Mouse (Mus musculus): ENCODE measurements at regions not wholly inside any gene's neighbourhood (a gene's known extent, or its start where the extent isn't known, plus 50 kb on each side); places are given as distances from the start of the nearest gene placed in this dataset.
A peak's percentile ranks its signal among the peaks of the same experiment; 100 is the strongest.
"Not testable (repeated sequence)": the region's sequence is repeated elsewhere in the genome, so short reads cannot be mapped to it uniquely, and the experiment has no call there.

DNA sequence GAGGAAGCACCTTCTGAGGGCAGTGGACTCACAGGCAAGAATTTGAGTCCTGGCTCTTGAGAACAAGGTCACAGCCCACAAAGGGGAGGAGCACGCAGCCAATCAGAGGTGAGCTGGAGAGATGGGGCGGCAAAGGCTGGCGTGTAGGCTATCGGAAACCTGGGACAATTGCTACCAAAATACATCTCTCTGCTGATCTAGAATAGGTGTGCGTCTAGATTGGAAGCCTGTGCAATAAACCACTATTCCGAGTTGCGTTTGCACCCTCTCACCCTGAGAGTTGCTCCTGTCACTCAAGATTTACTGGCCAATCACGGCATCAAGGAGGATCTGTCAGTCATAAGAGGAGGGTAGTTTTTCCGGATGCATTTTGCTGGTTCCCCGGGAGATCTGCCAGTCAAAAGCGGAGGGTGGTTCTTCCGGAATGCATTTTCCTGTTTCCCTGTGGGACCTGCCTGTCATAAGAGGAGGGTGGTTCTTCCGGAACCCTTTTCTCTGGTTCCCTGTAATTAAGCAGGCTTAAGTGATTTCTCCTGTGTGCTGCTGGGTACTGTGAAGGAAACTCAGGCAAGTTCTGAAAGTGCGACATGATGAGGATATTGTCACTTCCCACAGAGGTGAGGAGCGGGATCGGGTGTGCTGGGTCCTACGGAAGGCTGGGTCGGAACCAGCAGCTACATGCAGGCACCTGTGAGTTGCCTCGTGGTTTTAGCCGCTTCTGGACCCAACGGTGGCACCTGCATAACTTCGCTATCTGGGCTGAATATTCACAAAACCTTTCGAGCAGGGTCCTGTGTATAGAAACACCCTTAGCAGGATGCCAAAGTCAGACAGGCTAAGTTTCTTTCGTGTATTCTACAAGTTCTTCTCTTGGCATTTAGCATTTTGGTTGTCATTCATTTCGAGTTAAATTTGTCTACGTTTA, 112.6 kb upstream of the Zfp960 start:
- peak; percentile 83 for DNase-seq (ENCODE audit: low read depth)

DNA sequence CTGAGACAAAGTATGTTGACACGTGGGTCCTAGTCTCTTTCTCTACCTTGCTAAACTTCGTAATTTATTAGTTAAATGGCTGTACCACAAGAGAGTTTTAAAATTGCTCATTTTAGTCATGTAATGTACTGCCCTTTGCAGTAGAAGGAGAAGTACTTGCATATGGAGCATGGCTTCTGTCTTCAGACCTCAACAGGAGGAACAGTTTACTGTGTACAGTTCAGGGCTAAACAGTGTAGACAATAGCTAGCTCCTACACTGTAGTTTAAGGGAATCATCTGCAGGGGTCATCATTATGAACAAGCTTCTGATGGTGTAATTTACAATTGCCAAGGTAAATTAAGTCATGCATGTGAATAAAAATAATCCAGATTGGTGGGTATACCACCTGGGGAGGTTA, 111.8 kb upstream of the Zfp960 start:
- not testable (repeated sequence) for DNase-seq (ENCODE audit: low read depth)

DNA sequence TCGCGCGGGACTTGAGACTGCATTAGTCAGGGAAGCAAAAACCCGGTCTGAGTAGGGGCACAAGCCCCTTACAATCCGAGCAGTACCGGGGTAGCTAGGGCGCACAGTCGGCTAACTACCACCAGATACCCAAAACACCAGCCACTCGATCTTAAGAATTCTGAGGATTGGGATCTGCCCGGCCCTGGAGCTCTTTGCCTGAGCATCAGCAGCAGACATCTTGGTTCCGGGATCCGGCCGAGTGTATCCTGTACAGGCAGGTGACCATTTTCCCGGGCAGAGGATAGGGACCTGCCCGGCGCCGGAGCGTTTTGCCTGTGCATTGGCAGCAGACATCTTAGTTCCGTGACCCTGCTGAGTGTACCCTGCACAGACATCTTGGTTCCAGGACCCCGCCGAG, 66.7 kb upstream of the Zfp960 start:
- not testable (repeated sequence) for DNase-seq (ENCODE audit: low read depth)

GRCm38 (mm10) chr17:17004632-17005265, 59.2 kb upstream of the Zfp960 start:
- DNase-seq (ENCODE audit: low read depth), result peak; percentile 84

GRCm38 (mm10) chr17:17005267-17005666, 58.6 kb upstream of the Zfp960 start:
- peak; percentile 29 for DNase-seq (ENCODE audit: low read depth)

All from c-Kit-positive CD71-positive TER-119-negative erythroid progenitor cells, embryonic 14.5 days (primary cell).